Comparison of ENCODE assay signal across 8 mouse cellular contexts in the genomic region with DNA sequence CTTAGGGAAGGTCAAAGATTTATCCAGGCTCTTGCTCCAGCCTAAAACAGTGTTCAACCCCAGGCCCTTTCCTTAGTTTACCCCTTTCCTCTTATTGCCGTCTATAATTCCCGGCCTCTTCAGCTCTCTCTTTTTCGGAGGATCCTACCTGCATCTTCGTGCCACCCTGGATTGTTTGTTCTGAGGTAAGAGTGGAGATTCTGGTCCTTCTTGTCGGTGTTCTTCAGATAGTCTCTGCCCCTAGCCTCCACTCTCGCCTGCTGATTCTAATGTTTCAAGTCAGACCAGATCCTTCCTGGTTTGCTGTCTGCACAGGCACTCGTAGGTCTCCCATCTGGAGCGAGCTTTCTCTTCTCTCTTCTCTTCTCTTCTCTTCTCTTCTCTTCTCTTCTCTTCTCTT. TPM values are rescaled to one million over a fixed set of nuclear protein-coding genes. Genes with fewer than 3 reads are reported as not detected.
DNase-seq lines count a peak whose midpoint lies in the region; ATAC-seq and TF ChIP-seq lines count a peak whose summit lies in the region.

No protein-coding gene starts in this region.

- no peaks in the 10 kb centered on the region for H3K9me3 ChIP-seq in limb, embryonic 10.5 days (replicated peaks)

- TF ChIP-seq CTCF in cerebellum, adult 2 months (IDR thresholded peaks at IDR 0.05; ENCODE audit: borderline replicate concordance, insufficient read depth, low read depth, low read length), result no peak
- TF ChIP-seq CTCF in small intestine, adult 2 months (IDR thresholded peaks at IDR 0.05; ENCODE audit: extremely low read depth, insufficient read length, insufficient replicate concordance, low read depth, low read length), result no peak

- 40% methylated on average over 8 of the region's 8 CpGs for WGBS in cerebellum, adult 2 months
- WGBS in limb, embryonic 10.5 days, result 21% methylated on average over 8 of the region's 8 CpGs
- WGBS in small intestine, adult 2 months, result 8% methylated on average over 8 of the region's 8 CpGs

- no peak for ATAC-seq in frontal cortex, adult (ENCODE audit: low TSS enrichment)

- no peak for TF ChIP-seq POLR2A in cerebellum, adult 2 months (IDR thresholded peaks at IDR 0.05; ENCODE audit: borderline replicate concordance, insufficient read depth, low read length)
- no peak for TF ChIP-seq POLR2A in small intestine, adult 2 months (IDR thresholded peaks at IDR 0.05; ENCODE audit: low read depth, low read length)

- H3K4me3 ChIP-seq in cerebellum, adult 2 months (replicated peaks; ENCODE audit: insufficient read depth, low read depth, low read length), result peak overlapping the region; percentile 67
- H3K4me3 ChIP-seq in limb, embryonic 10.5 days, result peak overlapping the region; percentile 77
- peak overlapping the region; percentile 89 for H3K4me3 ChIP-seq in small intestine, adult 2 months (ENCODE audit: low read depth, low read length)

- H3K27ac ChIP-seq in cerebellum, adult 2 months (ENCODE audit: insufficient read depth, low read length), result no peak overlapping the region
- H3K27ac ChIP-seq in limb, embryonic 10.5 days, result peak overlapping the region; percentile 95
- no peak overlapping the region for H3K27ac ChIP-seq in small intestine, adult 2 months (ENCODE audit: insufficient read depth, low read depth, low read length)

- H3K36me3 ChIP-seq in limb, embryonic 10.5 days, result peaks cover 3% of the 10 kb centered on the region; the same call in 1 of the 2 replicates
- peaks cover 2% of the 10 kb centered on the region; the same call in 1 of the 2 replicates for H3K36me3 ChIP-seq in small intestine, adult 2 months (ENCODE audit: control insufficient read depth, insufficient read depth, low read length)

- DNase-seq in cerebellum, adult 2 months, result no peak
- no peak for DNase-seq in cerebellum, postnatal 14 days
- peak; percentile 30 to 52 for DNase-seq in spleen, postnatal 10 days (ENCODE audit: low spot score in 2 of 2)
- DNase-seq in spleen, postnatal 14 days (ENCODE audit: low spot score in 2 of 2), result no peak
- DNase-seq in limb, embryonic 10.5 days (ENCODE audit: low spot score), result no peak
- DNase-seq in kidney, postnatal 36 days, result no peak

- H3K4me1 ChIP-seq in cerebellum, adult 2 months (ENCODE audit: control insufficient read depth, insufficient read depth, low read length), result no peaks in the 10 kb centered on the region
- peaks cover 59% of the 10 kb centered on the region for H3K4me1 ChIP-seq in limb, embryonic 10.5 days
- H3K4me1 ChIP-seq in small intestine, adult 2 months (ENCODE audit: control insufficient read depth, insufficient read depth, insufficient read length, low read length), result peaks cover 10% of the 10 kb centered on the region; the same call in 1 of the 2 replicates

- no peaks in the 10 kb centered on the region; the same call in 1 of the 2 replicates for H3K27me3 ChIP-seq in cerebellum, adult 2 months (ENCODE audit: control insufficient read depth, insufficient read depth, low read length)
- peaks cover 9% of the 10 kb centered on the region; the same call in 1 of the 2 replicates for H3K27me3 ChIP-seq in limb, embryonic 10.5 days (ENCODE audit: low read depth, poor library complexity, severe bottlenecking)
- no peaks in the 10 kb centered on the region for H3K27me3 ChIP-seq in small intestine, adult 2 months (ENCODE audit: control insufficient read depth, insufficient read depth, low read length)

RNA-seq across cellular contexts. Expression of a gene that starts 0.6 kb away (rescaled TPM):
- 9.9 and 11.2 TPM in 2 replicates for polyA plus RNA-seq in cerebellum, adult 2 months (2012; rRNA removed)
- polyA plus RNA-seq in limb, embryonic 10.5 days (2016; fragmentation: Nextera tagmentation; extraction: Ambion mirVana), result 20.3 and 22.3 TPM in 2 replicates
- 21.6 and 37.0 TPM in 2 replicates for polyA plus RNA-seq in small intestine, adult 2 months (2012; rRNA removed)

Comparison
In these comparisons a context has a peak if more than half of its experiments do, and no peak if none do; other contexts are left out.
1. DNase-seq: peak in spleen, postnatal 10 days (2 of 2); none in cerebellum, adult 2 months (0 of 2), cerebellum, postnatal 14 days (0 of 2), spleen, postnatal 14 days (0 of 2), limb, embryonic 10.5 days (single experiment) and kidney, postnatal 36 days (0 of 2).
2. Peak in every context shown above with its lines, with median percentiles within 50 percentile points of each other: H3K4me3 ChIP-seq.